Mouse (Mus musculus): ENCODE measurements around the gene Ltbp2. TPM values are rescaled to one million over a fixed set of nuclear protein-coding genes. Genes with fewer than 3 reads are reported as not detected.

Gene Ltbp2
- polyA plus RNA-seq, 1 experiment from 2014 or later = 0.31 TPM

- no peaks in the 10 kb centered on the region for H3K4me1 ChIP-seq (ENCODE audit: control insufficient read depth, insufficient read depth, low read depth, low read length)
- 82% methylated on average over 5 of the region's 5 CpGs for WGBS
These were observed 13.1 kb downstream of the Ltbp2 start for GRCm38 (mm10) chr12:84863196-84863595.

GRCm38 (mm10) chr12:84862136-84862910 is 14.0 kb downstream of the Ltbp2 start:
- H3K27ac ChIP-seq (ENCODE audit: low read depth, low read length) = no peak overlapping the region
- no peaks in the 10 kb centered on the region for H3K4me1 ChIP-seq (ENCODE audit: control insufficient read depth, insufficient read depth, low read depth, low read length)
- ATAC-seq = no peak
- no peak overlapping the region for H3K4me2 ChIP-seq (ENCODE audit: low read length)
- 84% methylated on average over 14 of the region's 14 CpGs for WGBS
- no peak overlapping the region for H3K4me3 ChIP-seq (ENCODE audit: low read length)
- H3K36me3 ChIP-seq (ENCODE audit: control insufficient read depth, insufficient read depth, low read length) = no peaks in the 10 kb centered on the region
- H3K27me3 ChIP-seq (replicated peaks; ENCODE audit: control insufficient read depth, insufficient read depth, low read length) = no peaks in the 10 kb centered on the region
- no peak overlapping the region for H3K9ac ChIP-seq (ENCODE audit: low read depth, low read length)
- H3K9me3 ChIP-seq (ENCODE audit: control insufficient read depth, low read length) = no peaks in the 10 kb centered on the region

More at GRCm38 (mm10) chr12:84863196-84863595, 13.1 kb downstream of the Ltbp2 start:
- no peak for ATAC-seq
- Histone ChIP-seq H3K27me3 (replicated peaks; ENCODE audit: control insufficient read depth, insufficient read depth, low read length) (no peaks in the 10 kb centered on the region), H3K27ac (ENCODE audit: low read depth, low read length) (no peak overlapping the region), H3K4me3 (ENCODE audit: low read length) (no peak overlapping the region), H3K9ac (ENCODE audit: low read depth, low read length) (no peak overlapping the region), H3K9me3 (ENCODE audit: control insufficient read depth, low read length) (no peaks in the 10 kb centered on the region), H3K36me3 (ENCODE audit: control insufficient read depth, insufficient read depth, low read length) (no peaks in the 10 kb centered on the region), H3K4me2 (ENCODE audit: low read length) (no peak overlapping the region)

- Histone ChIP-seq H3K4me1 (ENCODE audit: control insufficient read depth, insufficient read depth, low read depth, low read length) (no peaks in the 10 kb centered on the region), H3K36me3 (ENCODE audit: control insufficient read depth, insufficient read depth, low read length) (no peaks in the 10 kb centered on the region), H3K9ac (ENCODE audit: low read depth, low read length) (no peak overlapping the region), H3K4me3 (ENCODE audit: low read length) (no peak overlapping the region), H3K4me2 (ENCODE audit: low read length) (no peak overlapping the region), H3K9me3 (ENCODE audit: control insufficient read depth, low read length) (no peaks in the 10 kb centered on the region), H3K27ac (ENCODE audit: low read depth, low read length) (no peak overlapping the region), H3K27me3 (replicated peaks; ENCODE audit: control insufficient read depth, insufficient read depth, low read length) (no peaks in the 10 kb centered on the region)
- 67% methylated on average over 17 of the region's 17 CpGs for WGBS
- no peak for ATAC-seq
These were observed 17.9 kb downstream of the Ltbp2 start for GRCm38 (mm10) chr12:84858149-84859113.

GRCm38 (mm10) chr12:84857706-84858105 is 18.6 kb downstream of the Ltbp2 start:
- Histone ChIP-seq H3K4me1 (ENCODE audit: control insufficient read depth, insufficient read depth, low read depth, low read length) (no peaks in the 10 kb centered on the region), H3K9me3 (ENCODE audit: control insufficient read depth, low read length) (no peaks in the 10 kb centered on the region), H3K27me3 (replicated peaks; ENCODE audit: control insufficient read depth, insufficient read depth, low read length) (no peaks in the 10 kb centered on the region), H3K36me3 (ENCODE audit: control insufficient read depth, insufficient read depth, low read length) (no peaks in the 10 kb centered on the region), H3K9ac (ENCODE audit: low read depth, low read length) (no peak overlapping the region), H3K4me3 (ENCODE audit: low read length) (no peak overlapping the region), H3K27ac (ENCODE audit: low read depth, low read length) (no peak overlapping the region), H3K4me2 (ENCODE audit: low read length) (no peak overlapping the region)
- WGBS = 73% methylated on average over 4 of the region's 4 CpGs
- ATAC-seq = no peak

GRCm38 (mm10) chr12:84856532-84856931 is 19.8 kb downstream of the Ltbp2 start:
- no peaks in the 10 kb centered on the region for H3K27me3 ChIP-seq (replicated peaks; ENCODE audit: control insufficient read depth, insufficient read depth, low read length)
- H3K4me2 ChIP-seq (ENCODE audit: low read length) = no peak overlapping the region
- no peaks in the 10 kb centered on the region for H3K9me3 ChIP-seq (ENCODE audit: control insufficient read depth, low read length)
- no peaks in the 10 kb centered on the region for H3K36me3 ChIP-seq (ENCODE audit: control insufficient read depth, insufficient read depth, low read length)
- no peak overlapping the region for H3K9ac ChIP-seq (ENCODE audit: low read depth, low read length)
- no peaks in the 10 kb centered on the region for H3K4me1 ChIP-seq (ENCODE audit: control insufficient read depth, insufficient read depth, low read depth, low read length)
- no peak for ATAC-seq
- no peak overlapping the region for H3K4me3 ChIP-seq (ENCODE audit: low read length)
- 89% methylated on average over 8 of the region's 8 CpGs for WGBS
- no peak overlapping the region for H3K27ac ChIP-seq (ENCODE audit: low read depth, low read length)

- Histone ChIP-seq H3K4me3 (ENCODE audit: low read length) (no peak overlapping the region), H3K27me3 (replicated peaks; ENCODE audit: control insufficient read depth, insufficient read depth, low read length) (no peaks in the 10 kb centered on the region), H3K27ac (ENCODE audit: low read depth, low read length) (no peak overlapping the region), H3K4me1 (ENCODE audit: control insufficient read depth, insufficient read depth, low read depth, low read length) (no peaks in the 10 kb centered on the region), H3K9ac (ENCODE audit: low read depth, low read length) (no peak overlapping the region), H3K9me3 (ENCODE audit: control insufficient read depth, low read length) (no peaks in the 10 kb centered on the region), H3K36me3 (ENCODE audit: control insufficient read depth, insufficient read depth, low read length) (no peaks in the 10 kb centered on the region), H3K4me2 (ENCODE audit: low read length) (no peak overlapping the region)
- no peak for ATAC-seq
- WGBS = 87% methylated on average over 4 of the region's 4 CpGs
These were observed 21.2 kb downstream of the Ltbp2 start for GRCm38 (mm10) chr12:84855084-84855625.

GRCm38 (mm10) chr12:84854392-84855033 is 21.8 kb downstream of the Ltbp2 start:
- Histone ChIP-seq H3K4me2 (ENCODE audit: low read length) (no peak overlapping the region), H3K4me1 (ENCODE audit: control insufficient read depth, insufficient read depth, low read depth, low read length) (no peaks in the 10 kb centered on the region), H3K36me3 (ENCODE audit: control insufficient read depth, insufficient read depth, low read length) (no peaks in the 10 kb centered on the region), H3K27me3 (replicated peaks; ENCODE audit: control insufficient read depth, insufficient read depth, low read length) (no peaks in the 10 kb centered on the region), H3K4me3 (ENCODE audit: low read length) (no peak overlapping the region), H3K9ac (ENCODE audit: low read depth, low read length) (no peak overlapping the region), H3K9me3 (ENCODE audit: control insufficient read depth, low read length) (no peaks in the 10 kb centered on the region), H3K27ac (ENCODE audit: low read depth, low read length) (no peak overlapping the region)
- 96% methylated on average over 4 of the region's 4 CpGs for WGBS
- ATAC-seq = no peak

- H3K27ac ChIP-seq (ENCODE audit: low read depth, low read length) = no peak overlapping the region
- H3K9me3 ChIP-seq (ENCODE audit: control insufficient read depth, low read length) = no peaks in the 10 kb centered on the region
- H3K4me3 ChIP-seq (ENCODE audit: low read length) = no peak overlapping the region
- no peaks in the 10 kb centered on the region for H3K27me3 ChIP-seq (replicated peaks; ENCODE audit: control insufficient read depth, insufficient read depth, low read length)
- WGBS = 68% methylated on average over 11 of the region's 11 CpGs
- H3K4me1 ChIP-seq (ENCODE audit: control insufficient read depth, insufficient read depth, low read depth, low read length) = no peaks in the 10 kb centered on the region
- ATAC-seq = no peak
- H3K36me3 ChIP-seq (ENCODE audit: control insufficient read depth, insufficient read depth, low read length) = no peaks in the 10 kb centered on the region
- no peak overlapping the region for H3K4me2 ChIP-seq (ENCODE audit: low read length)
- H3K9ac ChIP-seq (ENCODE audit: low read depth, low read length) = no peak overlapping the region
These were observed 24.8 kb downstream of the Ltbp2 start for GRCm38 (mm10) chr12:84851403-84852040.

Measured in hindbrain, embryonic 16.5 days (tissue).